Mouse (Mus musculus): ENCODE measurements around the gene Plxnd1. TPM values are rescaled to one million over a fixed set of nuclear protein-coding genes. Genes with fewer than 3 reads are reported as not detected.

The Plxnd1 gene
- total and polyA plus RNA-seq, 3 experiments, result 27.7 to 73.8 (median 63.2) TPM

DNA sequence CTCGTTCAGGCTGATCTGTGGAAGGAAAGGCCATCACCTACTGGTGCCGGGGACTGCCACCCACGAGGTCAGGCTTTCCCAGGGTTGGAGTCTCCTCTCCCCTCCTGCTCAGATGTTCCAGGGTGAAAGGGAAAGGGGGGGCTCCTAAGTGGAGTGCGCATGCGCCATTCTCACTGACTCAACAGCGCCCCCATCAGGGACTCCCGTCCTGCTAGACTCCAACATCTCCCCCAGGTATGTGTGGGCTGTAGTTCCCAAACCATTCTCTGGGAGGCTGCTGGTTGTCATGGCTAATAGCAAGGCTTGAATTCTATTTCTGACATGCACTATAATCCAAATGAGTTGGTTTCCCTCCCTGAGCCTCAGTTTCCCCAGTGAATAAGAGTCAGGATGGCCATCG, 16.2 kb downstream of the Plxnd1 start:
- H3K4me3 ChIP-seq (replicated peaks in 1 of 3; ENCODE audit: low read depth in 2 of 3, low read length in 2 of 3, poor library complexity in 1 of 3), result no peak overlapping the region
- no peak overlapping the region for H3K4me2 ChIP-seq (ENCODE audit: insufficient read depth, low read depth, poor library complexity, severe bottlenecking)
- dilution Hi-C loops (cut with MboI; ENCODE audit: extremely low pct_ligation_motif_present, extremely low pct_unique_long_range_greater_than_20kb, low sequenced_read_pairs) (no loop called here), in situ Hi-C loops (cut with MboI; ENCODE audit: low pct_ligation_motif_present, low pct_unique_long_range_greater_than_20kb, low sequenced_read_pairs) (no loop called here)
- no peak overlapping the region for H3K9ac ChIP-seq (ENCODE audit: insufficient read depth, low read depth)
- no peak overlapping the region for H3K27ac ChIP-seq (ENCODE audit: insufficient read depth, low read depth)
- peaks cover 9% of the 10 kb centered on the region; the same call in 1 of the 2 replicates for H3K79me2 ChIP-seq (replicated peaks; ENCODE audit: control insufficient read depth, extremely low read depth, insufficient read depth, poor library complexity, severe bottlenecking)
- peaks cover 45 to 77% of the 10 kb centered on the region in 2 experiments for H3K36me3 ChIP-seq (replicated peaks in 1 of 2; ENCODE audit: control insufficient read depth in 1 of 2, insufficient read depth in 1 of 2, low read length in 1 of 2)
- H3K4me1 ChIP-seq (ENCODE audit: control insufficient read depth in 1 of 2, insufficient read depth in 2 of 2), result peaks cover 8 to 59% of the 10 kb centered on the region in 2 experiments
- H3K9me3 ChIP-seq (replicated peaks; ENCODE audit: low read length), result no peaks in the 10 kb centered on the region
- TF ChIP-seq IRF4 (IDR thresholded peaks at IDR 0.05; ENCODE audit: low read depth, low read length) (no peak), CTCF (conservative IDR thresholded peaks at IDR 0.05 in 1 of 2, IDR thresholded peaks at IDR 0.05 in 1 of 2; ENCODE audit: low read depth in 2 of 2, low read length in 2 of 2) (peak in 1 of 2 experiments; percentile 48; a peak in 2 of 4 replicates), MAZ (IDR thresholded peaks at IDR 0.05; ENCODE audit: low read depth, low read length) (no peak), ZC3H11A (IDR thresholded peaks at IDR 0.05; ENCODE audit: low read depth, low read length) (no peak), CHD1 (IDR thresholded peaks at IDR 0.05; ENCODE audit: low read depth, low read length) (no peak)
- H3K27me3 ChIP-seq (replicated peaks), result no peaks in the 10 kb centered on the region
- no peak for DNase-seq (ENCODE audit: extremely low read depth)

DNA sequence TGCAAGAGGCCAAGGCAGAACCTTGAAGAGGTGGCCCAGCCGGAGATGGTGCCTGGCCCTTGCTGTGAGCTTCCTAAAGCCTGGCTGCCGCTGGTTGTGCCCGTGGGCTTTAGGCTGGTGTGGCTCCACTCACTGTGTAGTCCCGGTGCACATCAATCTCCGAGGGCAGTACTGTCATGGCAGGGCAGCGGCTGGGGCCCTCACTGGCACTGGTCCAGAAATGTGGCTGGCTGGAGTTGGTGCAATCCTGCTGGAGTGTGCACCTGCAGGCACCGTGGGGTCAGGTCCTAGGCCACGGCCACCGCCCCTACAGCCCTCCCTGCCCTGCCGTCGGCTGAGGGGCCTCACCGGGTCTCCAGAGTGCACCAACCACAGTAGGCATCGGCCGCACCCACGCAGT, 17.0 kb downstream of the Plxnd1 start:
- no peak for DNase-seq (ENCODE audit: extremely low read depth)
- 0 out of 2 replicates have a peak, but pooled peaks cover 4% of the 10 kb centered on the region for H3K79me2 ChIP-seq (replicated peaks; ENCODE audit: control insufficient read depth, extremely low read depth, insufficient read depth, poor library complexity, severe bottlenecking)
- no peaks in the 10 kb centered on the region for H3K9me3 ChIP-seq (replicated peaks; ENCODE audit: low read length)
- H3K27ac ChIP-seq (ENCODE audit: insufficient read depth, low read depth), result no peak overlapping the region
- TF ChIP-seq ZMIZ1 (IDR thresholded peaks at IDR 0.05; ENCODE audit: low read depth, low read length) (no peak), MAFK (IDR thresholded peaks at IDR 0.05; ENCODE audit: insufficient replicate concordance, low read length) (no peak), NELFE (IDR thresholded peaks at IDR 0.05; ENCODE audit: low read depth, low read length) (no peak), IRF4 (IDR thresholded peaks at IDR 0.05; ENCODE audit: low read depth, low read length) (no peak), SIN3A (IDR thresholded peaks at IDR 0.05; ENCODE audit: low read length) (no peak), SMC3 (IDR thresholded peaks at IDR 0.05; ENCODE audit: low read depth, low read length) (no peak), NRF1 (IDR thresholded peaks at IDR 0.05; ENCODE audit: low read depth, low read length) (no peak)
- no peak overlapping the region for H3K9ac ChIP-seq (ENCODE audit: insufficient read depth, low read depth)
- H3K4me2 ChIP-seq (ENCODE audit: insufficient read depth, low read depth, poor library complexity, severe bottlenecking), result no peak overlapping the region
- peaks cover 48 to 81% of the 10 kb centered on the region in 2 experiments for H3K36me3 ChIP-seq (replicated peaks in 1 of 2; ENCODE audit: control insufficient read depth in 1 of 2, insufficient read depth in 1 of 2, low read length in 1 of 2)
- H3K4me1 ChIP-seq (ENCODE audit: control insufficient read depth in 1 of 2, insufficient read depth in 2 of 2), result peaks cover 16 to 61% of the 10 kb centered on the region in 2 experiments
- no peak overlapping the region for H3K4me3 ChIP-seq (replicated peaks in 1 of 3; ENCODE audit: low read depth in 2 of 3, low read length in 2 of 3, poor library complexity in 1 of 3)
- in situ Hi-C loops (cut with MboI; ENCODE audit: low pct_ligation_motif_present, low pct_unique_long_range_greater_than_20kb, low sequenced_read_pairs) (no loop called here), dilution Hi-C loops (cut with MboI; ENCODE audit: extremely low pct_ligation_motif_present, extremely low pct_unique_long_range_greater_than_20kb, low sequenced_read_pairs) (no loop called here)
- no peaks in the 10 kb centered on the region for H3K27me3 ChIP-seq (replicated peaks)

DNA sequence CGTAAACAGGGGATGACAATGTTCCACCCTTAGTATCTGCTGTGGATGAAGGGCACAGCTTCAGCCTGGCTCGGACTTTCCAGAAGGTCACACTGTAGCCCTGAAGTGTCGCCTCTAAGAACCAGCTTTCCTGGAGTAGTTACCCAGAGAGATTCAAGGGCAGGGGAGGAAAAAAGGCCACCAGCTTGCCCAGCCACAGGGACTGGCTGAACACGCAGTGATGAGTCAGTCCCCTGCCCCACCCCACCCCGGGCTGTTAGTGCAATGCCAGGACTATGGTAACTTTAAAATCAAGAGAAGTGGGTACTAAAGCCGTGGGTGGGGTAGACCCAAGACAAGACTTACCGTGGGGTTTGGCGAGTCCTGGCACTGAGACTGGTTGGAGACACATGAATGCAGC, 19.2 kb downstream of the Plxnd1 start:
- Histone ChIP-seq H3K27me3 (replicated peaks) (no peaks in the 10 kb centered on the region), H3K9ac (ENCODE audit: insufficient read depth, low read depth) (no peak overlapping the region), H3K79me2 (replicated peaks; ENCODE audit: control insufficient read depth, extremely low read depth, insufficient read depth, poor library complexity, severe bottlenecking) (no peaks in the 10 kb centered on the region), H3K27ac (ENCODE audit: insufficient read depth, low read depth) (no peak overlapping the region), H3K36me3 (replicated peaks in 1 of 2; ENCODE audit: control insufficient read depth in 1 of 2, insufficient read depth in 1 of 2, low read length in 1 of 2) (peaks cover 61 to 98% of the 10 kb centered on the region in 2 experiments), H3K4me2 (ENCODE audit: insufficient read depth, low read depth, poor library complexity, severe bottlenecking) (no peak overlapping the region), H3K9me3 (replicated peaks; ENCODE audit: low read length) (no peaks in the 10 kb centered on the region), H3K4me3 (replicated peaks in 1 of 3; ENCODE audit: low read depth in 2 of 3, low read length in 2 of 3, poor library complexity in 1 of 3) (no peak overlapping the region), H3K4me1 (ENCODE audit: control insufficient read depth in 1 of 2, insufficient read depth in 2 of 2) (peaks cover 16 to 63% of the 10 kb centered on the region in 2 experiments)
- in situ Hi-C loops (cut with MboI; ENCODE audit: low pct_ligation_motif_present, low pct_unique_long_range_greater_than_20kb, low sequenced_read_pairs) (no loop called here), dilution Hi-C loops (cut with MboI; ENCODE audit: extremely low pct_ligation_motif_present, extremely low pct_unique_long_range_greater_than_20kb, low sequenced_read_pairs) (no loop called here)
- TF ChIP-seq ELF1 (IDR thresholded peaks at IDR 0.05; ENCODE audit: low read depth, low read length), result no peak
- TF ChIP-seq BHLHE40 (IDR thresholded peaks at IDR 0.05; ENCODE audit: low read depth, low read length), result no peak
- no peak for TF ChIP-seq E2F4 (IDR thresholded peaks at IDR 0.05; ENCODE audit: insufficient replicate concordance, low read depth, low read length)
- TF ChIP-seq JUN (IDR thresholded peaks at IDR 0.05; ENCODE audit: insufficient read depth, low read depth, low read length), result no peak
- TF ChIP-seq UBTF (IDR thresholded peaks at IDR 0.05; ENCODE audit: low read depth, low read length), result no peak
- TF ChIP-seq RCOR1 (conservative IDR thresholded peaks at IDR 0.05; ENCODE audit: low read depth, low read length), result no peak
- no peak for TF ChIP-seq MEF2A (IDR thresholded peaks at IDR 0.05; ENCODE audit: borderline replicate concordance, low read depth, low read length)
- no peak for TF ChIP-seq KAT2A (IDR thresholded peaks at IDR 0.05; ENCODE audit: insufficient replicate concordance, low read length)
- TF ChIP-seq TBP (conservative IDR thresholded peaks at IDR 0.05; ENCODE audit: low read depth, low read length), result no peak
- TF ChIP-seq ZC3H11A (IDR thresholded peaks at IDR 0.05; ENCODE audit: low read depth, low read length), result no peak
- TF ChIP-seq CTCF (conservative IDR thresholded peaks at IDR 0.05 in 1 of 2, IDR thresholded peaks at IDR 0.05 in 1 of 2; ENCODE audit: low read depth in 2 of 2, low read length in 2 of 2), result no peak
- TF ChIP-seq PAX5 (IDR thresholded peaks at IDR 0.05; ENCODE audit: low read length), result no peak
- TF ChIP-seq ZNF384 (IDR thresholded peaks at IDR 0.05; ENCODE audit: low read depth, low read length), result no peak
- TF ChIP-seq CHD2 (IDR thresholded peaks at IDR 0.05; ENCODE audit: low read length), result no peak
- TF ChIP-seq POLR2AphosphoS2 (IDR thresholded peaks at IDR 0.05; ENCODE audit: low read depth, low read length), result no peak
- no peak for DNase-seq (ENCODE audit: extremely low read depth)

Measured in CH12.LX (cell line).